Mouse (Mus musculus) stomach, embryonic 16.5 days (tissue): Measurements from ENCODE around the gene Arl16. TPM values are rescaled to one million over a fixed set of nuclear protein-coding genes. Genes with fewer than 3 reads are reported as not detected.

Source experiments
- ATAC-seq: fragments of 200-750 bp; cut with Nextera tagmentation; 2 replicates; pipeline ENCODE4 v1.8.0; 2017; ENCODE audit warnings: moderate number of reproducible peaks, moderate TSS enrichment; ENCODE audit not compliant: insufficient read depth, low FRiP score
- H3K27ac ChIP-seq: fragments of 300-500 bp; sonication (generic); 2 replicates; pipeline ENCODE4 v1.5.1; 2014; ENCODE audit warnings: low read length
- H3K27me3 ChIP-seq: fragments of 300-500 bp; sonication (generic); 2 replicates; pipeline ENCODE4 v1.6.1; 2014; ENCODE audit warnings: low read length, control low read depth, mixed read lengths; ENCODE audit not compliant: control insufficient read depth, insufficient read depth
- H3K36me3 ChIP-seq: fragments of 300-500 bp; sonication (generic); 2 replicates; pipeline ENCODE4 v1.6.1; 2014; ENCODE audit warnings: low read length; ENCODE audit not compliant: control insufficient read depth, insufficient read depth
- H3K4me1 ChIP-seq: fragments of 300-500 bp; sonication (generic); 2 replicates; pipeline ENCODE4 v1.6.1; 2014; ENCODE audit warnings: low read length, control low read depth, mixed read lengths; ENCODE audit not compliant: control insufficient read depth, insufficient read depth
- H3K4me2 ChIP-seq: fragments of 300-500 bp; sonication (generic); 2 replicates; pipeline ENCODE4 v1.6.1; 2014; ENCODE audit warnings: low read depth, low read length, mixed read lengths
- H3K4me3 ChIP-seq: fragments of 300-500 bp; sonication (generic); replicated peaks from 2 replicates; pipeline ENCODE4 v1.5.1; 2014; ENCODE audit warnings: mild to moderate bottlenecking, low read length
- H3K9ac ChIP-seq: fragments of 300-500 bp; sonication (generic); 2 replicates; pipeline ENCODE4 v1.6.1; 2014; ENCODE audit warnings: low read length
- H3K9me3 ChIP-seq: fragments of 300-500 bp; sonication (generic); replicated peaks from 2 replicates; pipeline ENCODE4 v1.6.1; 2016; ENCODE audit warnings: low read length, control low read depth; ENCODE audit not compliant: control insufficient read depth
- WGBS: fragments of 180-500 bp; shearing (Covaris S2); extraction: QIAGEN DNeasy Blood & Tissue Kit; methylation state at CpG from one replicate; pipeline ENCODE4 v1.1.7; 2014; 5-methylcytosine and 5-hydroxymethylcytosine counted together
- polyA plus RNA-seq: library from polyadenylated mRNA; unstranded; fragments of >200 nt; fragmentation: Nextera tagmentation; extraction: Ambion mirVana; gene quantifications from 2 replicates; pipeline ENCODE4 v1.2.1, GENCODE M21; 2015

The Arl16 gene
- polyA plus RNA-seq, 1 experiment from 2014 or later: 35.6 TPM

DNA sequence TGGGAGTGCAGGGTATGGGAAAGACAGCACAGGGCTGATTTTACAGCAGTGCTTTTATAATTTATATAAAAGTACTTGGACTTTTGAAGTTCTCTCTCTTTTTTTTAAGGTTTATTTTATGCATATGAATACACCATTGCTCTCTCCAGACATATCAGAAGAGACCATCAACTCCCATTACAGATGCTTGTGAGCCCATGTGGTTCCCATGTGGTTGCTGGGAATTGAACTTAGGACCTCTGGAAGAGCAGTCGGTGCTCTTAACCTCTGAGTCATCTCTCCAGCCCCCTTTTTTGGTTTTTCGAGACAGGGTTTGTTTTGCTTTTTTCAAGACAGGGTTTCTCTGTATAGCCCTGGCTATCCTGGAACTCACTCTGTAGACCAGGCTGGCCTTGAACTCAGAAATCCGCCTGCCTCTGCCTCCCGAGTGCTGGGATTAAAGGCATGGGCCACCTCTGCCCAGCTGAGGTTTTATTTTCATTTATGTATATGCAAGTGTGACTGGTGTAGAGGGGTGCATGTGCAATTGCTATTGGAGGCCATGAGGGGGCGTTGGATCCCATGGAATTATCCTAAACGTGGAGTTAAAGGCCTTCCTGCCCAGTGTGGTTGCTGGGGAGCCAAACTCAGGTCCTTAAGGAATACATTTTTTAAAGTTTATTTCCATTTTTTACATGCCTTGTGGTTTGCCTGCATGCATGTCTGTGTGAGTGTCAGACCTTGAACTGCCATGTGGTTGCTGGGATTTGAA, 8.4 kb downstream of the Arl16 start:
- Histone ChIP-seq H3K4me3 (peak overlapping the region; percentile 98), H3K9me3 (no peaks in the 10 kb centered on the region), H3K27me3 (no peaks in the 10 kb centered on the region), H3K4me2 (peak overlapping the region; percentile 92), H3K4me1 (peaks cover 11% of the 10 kb centered on the region; the same call in 1 of the 2 replicates), H3K27ac (no peak overlapping the region), H3K36me3 (peaks cover 4% of the 10 kb centered on the region; the same call in 1 of the 2 replicates), H3K9ac (peak overlapping the region; percentile 99)
- ATAC-seq: no peak
- WGBS: 61% methylated on average over 6 of the region's 6 CpGs

- Histone ChIP-seq H3K4me2 (peak within 1 kb of the TSS; percentile 92), H3K9ac (peak within 1 kb of the TSS; percentile 99), H3K9me3 (no peaks in the 10 kb centered on the region), H3K27me3 (no peaks in the 10 kb centered on the region), H3K4me1 (peaks cover 11% of the 10 kb centered on the region; the same call in 1 of the 2 replicates), H3K4me3 (peak within 1 kb of the TSS; percentile 98), H3K27ac (peak within 1 kb of the TSS; percentile 86), H3K36me3 (peaks cover 4% of the 10 kb centered on the region; the same call in 1 of the 2 replicates)
- peak; percentile 90 for ATAC-seq
- WGBS: 3% methylated on average over 62 of the region's 62 CpGs
Observed at GRCm38 (mm10) chr11:120457772-120458751, 9.3 kb downstream of the Arl16 start, which contains the start of the genes Oxld1 and Ccdc137. TSS of gene Oxld1 (minus strand) at chr11:120458068. TSS of gene Ccdc137 (plus strand) at chr11:120458115.

GRCm38 (mm10) chr11:120457370-120457769, 10.0 kb downstream of the Arl16 start:
- peaks cover 3% of the 10 kb centered on the region; the same call in 1 of the 2 replicates for H3K36me3 ChIP-seq
- H3K4me1 ChIP-seq: peaks cover 11% of the 10 kb centered on the region; the same call in 1 of the 2 replicates
- peak overlapping the region; percentile 98 for H3K4me3 ChIP-seq
- H3K27me3 ChIP-seq: no peaks in the 10 kb centered on the region
- peak overlapping the region; percentile 99 for H3K9ac ChIP-seq
- no peaks in the 10 kb centered on the region for H3K9me3 ChIP-seq
- peak overlapping the region; percentile 86 for H3K27ac ChIP-seq
- H3K4me2 ChIP-seq: peak overlapping the region; percentile 92
- 19% methylated on average over 14 of the region's 14 CpGs for WGBS
- no peak for ATAC-seq

- WGBS: 91% methylated on average over 7 of the region's 7 CpGs
- Histone ChIP-seq H3K9ac (no peak overlapping the region), H3K27me3 (no peaks in the 10 kb centered on the region), H3K27ac (no peak overlapping the region), H3K4me3 (no peak overlapping the region), H3K4me1 (peaks cover 11% of the 10 kb centered on the region; the same call in 1 of the 2 replicates), H3K36me3 (no peaks in the 10 kb centered on the region), H3K4me2 (no peak overlapping the region), H3K9me3 (no peaks in the 10 kb centered on the region)
- no peak for ATAC-seq
Observed at GRCm38 (mm10) chr11:120455413-120455812, 12.0 kb downstream of the Arl16 start.

DNA sequence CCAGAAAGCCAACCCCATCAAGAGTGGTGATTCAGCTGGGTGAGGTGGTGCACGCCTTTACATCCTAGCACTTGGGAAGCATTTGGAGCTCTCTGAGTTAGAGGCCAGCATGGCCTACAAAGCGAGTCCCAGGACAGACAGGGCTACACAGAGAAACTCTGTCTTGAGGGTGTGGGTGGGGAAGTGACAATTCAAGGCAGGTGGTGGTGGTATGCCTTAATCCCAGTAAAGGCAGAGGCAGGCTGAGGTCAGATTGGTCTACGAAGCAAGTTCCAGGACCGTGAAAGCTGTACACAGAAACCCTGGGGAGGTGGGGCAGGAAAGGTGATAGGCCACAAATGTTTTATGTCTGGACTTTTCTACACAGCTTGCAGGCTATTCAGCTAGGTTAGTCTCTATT, 12.4 kb downstream of the Arl16 start:
- H3K4me3 ChIP-seq: no peak overlapping the region
- no peak overlapping the region for H3K27ac ChIP-seq
- no peak overlapping the region for H3K4me2 ChIP-seq
- no peaks in the 10 kb centered on the region for H3K36me3 ChIP-seq
- ATAC-seq: no peak
- no peaks in the 10 kb centered on the region for H3K9me3 ChIP-seq
- H3K27me3 ChIP-seq: no peaks in the 10 kb centered on the region
- no peak overlapping the region for H3K9ac ChIP-seq
- peaks cover 11% of the 10 kb centered on the region; the same call in 1 of the 2 replicates for H3K4me1 ChIP-seq
- 92% methylated on average over 4 of the region's 4 CpGs for WGBS

DNA sequence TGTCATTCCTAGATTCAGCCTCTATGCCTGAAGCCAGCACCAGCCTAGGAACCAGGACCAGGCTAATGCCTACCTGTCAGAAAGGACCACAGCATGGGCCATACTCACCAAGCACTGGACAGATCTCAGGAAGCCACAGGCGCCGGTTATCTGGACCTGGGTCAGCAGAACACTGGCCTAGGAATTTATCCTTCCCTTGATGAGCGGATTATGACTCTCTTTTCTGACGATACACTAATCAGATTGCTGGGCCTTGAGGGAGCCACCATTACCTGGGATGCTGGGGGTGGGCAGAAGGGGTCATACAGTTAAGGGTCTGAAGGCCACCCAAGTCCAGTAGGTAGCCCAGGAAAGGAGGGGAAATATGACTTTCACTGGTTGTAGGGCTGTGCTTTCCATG, 14.1 kb downstream of the Arl16 start, which contains the start of gene Pde6g:
Gene Pde6g, minus strand, starts transcription at position 195 of the 400 bp plus-strand sequence.
- Histone ChIP-seq H3K4me1 (peaks cover 8% of the 10 kb centered on the region; the same call in 1 of the 2 replicates), H3K27me3 (no peaks in the 10 kb centered on the region), H3K27ac (no peak within 1 kb of the TSS), H3K9me3 (no peaks in the 10 kb centered on the region), H3K4me3 (no peak within 1 kb of the TSS), H3K9ac (peak within 1 kb of the TSS; percentile 16; the same call in 1 of the 2 replicates), H3K36me3 (no peaks in the 10 kb centered on the region), H3K4me2 (no peak within 1 kb of the TSS)
- ATAC-seq: no peak
- 91% methylated on average over 4 of the region's 4 CpGs for WGBS

- Histone ChIP-seq H3K36me3 (no peaks in the 10 kb centered on the region), H3K4me2 (no peak overlapping the region), H3K4me3 (no peak overlapping the region), H3K27ac (no peak overlapping the region), H3K4me1 (peaks cover 6% of the 10 kb centered on the region; the same call in 1 of the 2 replicates), H3K27me3 (no peaks in the 10 kb centered on the region), H3K9me3 (no peaks in the 10 kb centered on the region), H3K9ac (no peak overlapping the region)
- no peak for ATAC-seq
- 76% methylated on average over 3 of the region's 3 CpGs for WGBS
Observed at GRCm38 (mm10) chr11:120452246-120452645, 15.2 kb downstream of the Arl16 start.

GRCm38 (mm10) chr11:120447179-120447578, 20.2 kb downstream of the Arl16 start:
- Histone ChIP-seq H3K4me1 (no peaks in the 10 kb centered on the region), H3K9me3 (no peaks in the 10 kb centered on the region), H3K4me3 (no peak overlapping the region), H3K9ac (no peak overlapping the region), H3K27me3 (no peaks in the 10 kb centered on the region), H3K4me2 (no peak overlapping the region), H3K36me3 (no peaks in the 10 kb centered on the region), H3K27ac (no peak overlapping the region)
- ATAC-seq: no peak
- WGBS: 68% methylated on average over 7 of the region's 7 CpGs
